Mouse (Mus musculus) lung, postnatal 0 days (tissue): ENCODE measurements around the gene Dach1.

Source experiments
- CTCF ChIP-seq: IDR thresholded peaks from 2 replicates; pipeline ENCODE4 v1.5.1; 2016; ENCODE audit warnings: antibody characterized with exemption, mild to moderate bottlenecking
- EP300 ChIP-seq: IDR thresholded peaks from 2 replicates; pipeline ENCODE4 v1.6.1; 2016; ENCODE audit warnings: antibody characterized with exemption, mild to moderate bottlenecking, control low read depth

DNA sequence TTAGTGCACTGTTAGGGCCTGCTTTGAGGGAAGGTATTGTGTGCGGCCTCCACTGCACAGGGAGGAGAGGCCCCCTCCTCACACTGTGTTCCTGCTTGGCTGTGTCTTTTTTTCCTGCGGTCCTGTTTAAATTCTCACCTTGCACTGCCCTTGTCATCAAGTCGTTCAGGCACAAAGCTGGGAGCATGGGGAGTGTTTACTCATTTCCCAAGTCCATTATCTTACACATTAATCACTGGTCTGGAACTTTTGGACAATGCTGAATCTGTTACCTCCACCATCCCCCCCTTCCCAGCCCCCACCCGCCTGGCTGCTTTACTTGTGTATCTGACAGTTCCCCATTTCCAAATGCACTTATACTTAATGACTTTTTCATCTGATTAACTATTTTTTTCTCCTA is 97.7 kb downstream of the Dach1 start:
- no peak for TF ChIP-seq EP300
- no peak for TF ChIP-seq CTCF
